Mouse (Mus musculus): ENCODE measurements around the gene Map3k10. TPM values are rescaled to one million over a fixed set of nuclear protein-coding genes. Genes with fewer than 3 reads are reported as not detected.

The Map3k10 gene
- polyA plus RNA-seq, 1 experiment: not detected

GRCm38 (mm10) chr7:27657824-27658395, 16.5 kb downstream of the Map3k10 start:
- no peak overlapping the region for H3K27ac ChIP-seq (ENCODE audit: insufficient read depth, low read depth, low read length)
- WGBS: 41% methylated on average over 53 of the region's 53 CpGs
- no peak overlapping the region for H3K4me3 ChIP-seq (ENCODE audit: insufficient read depth, low read depth, low read length)
- H3K4me1 ChIP-seq (ENCODE audit: control insufficient read depth, insufficient read depth, low read length): peaks cover 36% of the 10 kb centered on the region
- TF ChIP-seq CTCF (IDR thresholded peaks at IDR 0.05; ENCODE audit: insufficient read depth, low read depth, low read length): no peak
- no peak for TF ChIP-seq POLR2A (IDR thresholded peaks at IDR 0.05; ENCODE audit: insufficient read depth, low read depth, low read length)

DNA sequence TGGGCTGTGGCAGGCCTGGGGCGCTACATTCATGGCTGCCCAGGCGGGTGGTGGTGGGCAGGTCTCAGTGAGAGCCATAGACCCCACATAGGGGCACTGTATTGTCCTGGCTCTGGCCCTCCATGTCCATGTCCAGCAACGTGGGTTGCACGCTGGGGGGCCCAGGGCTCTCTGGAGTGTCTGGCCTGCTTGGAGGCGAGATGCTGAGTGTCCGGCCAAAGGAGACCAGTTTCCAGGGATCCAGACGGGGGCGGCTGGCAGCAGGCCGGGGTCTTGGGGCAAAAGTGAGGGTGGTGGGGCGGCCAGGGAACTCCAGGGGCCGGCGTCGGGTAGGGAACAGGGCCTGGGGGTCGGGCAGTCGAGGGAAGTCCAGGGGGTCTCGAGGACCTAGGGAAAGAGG, 17.8 kb downstream of the Map3k10 start:
- no peak overlapping the region for H3K27ac ChIP-seq (ENCODE audit: insufficient read depth, low read depth, low read length)
- TF ChIP-seq POLR2A (IDR thresholded peaks at IDR 0.05; ENCODE audit: insufficient read depth, low read depth, low read length) (no peak), CTCF (IDR thresholded peaks at IDR 0.05; ENCODE audit: insufficient read depth, low read depth, low read length) (no peak)
- 80% methylated on average over 16 of the region's 16 CpGs for WGBS
- peaks cover 36% of the 10 kb centered on the region for H3K4me1 ChIP-seq (ENCODE audit: control insufficient read depth, insufficient read depth, low read length)
- no peak overlapping the region for H3K4me3 ChIP-seq (ENCODE audit: insufficient read depth, low read depth, low read length)

GRCm38 (mm10) chr7:27655545-27655944, 18.9 kb downstream of the Map3k10 start:
- 0 out of 2 replicates have a peak overlapping the region, but pooled peaks have one; percentile 6 for H3K4me3 ChIP-seq (ENCODE audit: insufficient read depth, low read depth, low read length)
- peak overlapping the region; percentile 13; the same call in 1 of the 2 replicates for H3K27ac ChIP-seq (ENCODE audit: insufficient read depth, low read depth, low read length)
- 33% methylated on average over 11 of the region's 11 CpGs for WGBS
- no peak for TF ChIP-seq POLR2A (IDR thresholded peaks at IDR 0.05; ENCODE audit: insufficient read depth, low read depth, low read length)
- TF ChIP-seq CTCF (IDR thresholded peaks at IDR 0.05; ENCODE audit: insufficient read depth, low read depth, low read length): no peak
- H3K4me1 ChIP-seq (ENCODE audit: control insufficient read depth, insufficient read depth, low read length): peaks cover 36% of the 10 kb centered on the region

- H3K4me3 ChIP-seq (ENCODE audit: insufficient read depth, low read depth, low read length): peak overlapping the region; percentile 81
- no peak overlapping the region for H3K27ac ChIP-seq (ENCODE audit: insufficient read depth, low read depth, low read length)
- peaks cover 36% of the 10 kb centered on the region for H3K4me1 ChIP-seq (ENCODE audit: control insufficient read depth, insufficient read depth, low read length)
- TF ChIP-seq POLR2A (IDR thresholded peaks at IDR 0.05; ENCODE audit: insufficient read depth, low read depth, low read length) (no peak), CTCF (IDR thresholded peaks at IDR 0.05; ENCODE audit: insufficient read depth, low read depth, low read length) (peak; percentile 39; the same call in 1 of the 2 replicates)
- WGBS: 55% methylated on average over 20 of the region's 20 CpGs
Observed at GRCm38 (mm10) chr7:27654607-27655276, 19.7 kb downstream of the Map3k10 start.

DNA sequence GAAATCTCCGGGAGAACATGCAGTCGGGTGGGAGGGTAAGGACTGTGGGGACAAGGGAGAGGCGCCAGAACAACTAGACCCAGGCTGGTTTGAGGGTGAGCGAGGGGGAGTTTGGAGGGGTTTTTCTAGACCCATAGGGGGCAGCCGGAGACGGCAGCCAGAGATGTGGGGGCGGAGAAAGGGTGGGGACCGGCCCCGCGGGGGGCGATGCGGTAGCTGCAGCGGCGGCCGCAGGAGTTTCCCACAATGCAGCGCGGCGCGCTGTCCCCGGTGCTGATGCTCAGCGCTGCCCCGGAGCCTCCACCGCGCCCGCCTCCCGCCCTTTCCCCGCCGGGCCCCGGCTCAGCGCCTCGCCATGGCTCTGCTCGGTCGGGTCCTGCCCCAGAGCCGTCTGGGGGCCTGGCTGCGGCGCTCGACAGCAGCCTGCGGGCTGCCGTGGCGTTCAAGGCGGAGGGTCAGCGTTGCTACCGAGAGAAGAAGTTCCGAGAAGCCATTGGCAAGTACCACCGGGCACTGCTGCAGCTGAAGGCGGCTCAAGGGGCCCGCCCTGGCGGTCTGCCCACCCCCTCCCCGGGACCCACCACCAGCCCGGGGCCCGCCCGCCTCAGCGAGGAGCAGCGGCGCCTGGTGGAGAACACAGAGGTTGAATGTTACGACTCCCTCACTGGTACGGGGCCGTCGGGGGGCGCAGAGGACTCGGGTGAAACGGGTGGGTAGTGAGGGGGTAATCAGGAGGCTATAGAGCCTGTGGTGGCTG, 20.5 kb downstream of the Map3k10 start, which contains the start of gene Ttc9b:
Gene Ttc9b (plus strand): TSS at position 235 of the 757 bp plus-strand sequence.
- Histone ChIP-seq H3K4me1 (ENCODE audit: control insufficient read depth, insufficient read depth, low read length) (peaks cover 31% of the 10 kb centered on the region), H3K4me3 (ENCODE audit: insufficient read depth, low read depth, low read length) (peak within 1 kb of the TSS; percentile 81), H3K27ac (ENCODE audit: insufficient read depth, low read depth, low read length) (peak within 1 kb of the TSS; percentile 68; the same call in 1 of the 2 replicates)
- TF ChIP-seq POLR2A (IDR thresholded peaks at IDR 0.05; ENCODE audit: insufficient read depth, low read depth, low read length) (peak; percentile 45; the same call in 1 of the 2 replicates), CTCF (IDR thresholded peaks at IDR 0.05; ENCODE audit: insufficient read depth, low read depth, low read length) (peak; percentile 13; the same call in 1 of the 2 replicates)
- WGBS: under 1% methylated on average over 59 of the region's 62 CpGs

DNA sequence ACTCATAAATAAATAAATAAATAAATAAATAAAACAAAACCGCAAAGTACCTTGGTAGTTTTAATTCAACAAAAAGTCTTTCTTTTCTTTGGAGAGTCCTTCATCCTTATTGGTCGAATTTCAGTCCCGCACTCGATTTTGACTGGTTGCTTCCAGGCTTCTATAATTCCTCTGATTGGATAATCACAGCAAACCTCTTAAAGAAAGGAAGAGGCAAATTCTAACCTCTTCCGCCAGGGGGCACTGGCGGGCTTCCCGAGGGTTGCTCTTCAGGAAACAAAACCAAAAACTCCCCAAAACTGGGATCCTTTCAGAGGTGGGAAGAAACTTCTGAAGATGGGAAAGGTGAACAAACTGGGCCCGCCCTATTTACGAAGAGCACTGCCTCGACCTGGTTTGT, 23.4 kb downstream of the Map3k10 start:
- Histone ChIP-seq H3K4me1 (ENCODE audit: control insufficient read depth, insufficient read depth, low read length) (peaks cover 13% of the 10 kb centered on the region), H3K27ac (ENCODE audit: insufficient read depth, low read depth, low read length) (no peak overlapping the region), H3K4me3 (ENCODE audit: insufficient read depth, low read depth, low read length) (no peak overlapping the region)
- 8% methylated on average over 10 of the region's 10 CpGs for WGBS
- no peak for TF ChIP-seq POLR2A (IDR thresholded peaks at IDR 0.05; ENCODE audit: insufficient read depth, low read depth, low read length)
- TF ChIP-seq CTCF (IDR thresholded peaks at IDR 0.05; ENCODE audit: insufficient read depth, low read depth, low read length): peak; percentile 37; the same call in 1 of the 2 replicates

- no peak overlapping the region for H3K27ac ChIP-seq (ENCODE audit: insufficient read depth, low read depth, low read length)
- 93% methylated on average over 11 of the region's 11 CpGs for WGBS
- no peak for TF ChIP-seq POLR2A (IDR thresholded peaks at IDR 0.05; ENCODE audit: insufficient read depth, low read depth, low read length)
- TF ChIP-seq CTCF (IDR thresholded peaks at IDR 0.05; ENCODE audit: insufficient read depth, low read depth, low read length): no peak
- no peak overlapping the region for H3K4me3 ChIP-seq (ENCODE audit: insufficient read depth, low read depth, low read length)
- peaks cover 1% of the 10 kb centered on the region for H3K4me1 ChIP-seq (ENCODE audit: control insufficient read depth, insufficient read depth, low read length)
Observed at GRCm38 (mm10) chr7:27649723-27650122, 24.7 kb downstream of the Map3k10 start.

DNA sequence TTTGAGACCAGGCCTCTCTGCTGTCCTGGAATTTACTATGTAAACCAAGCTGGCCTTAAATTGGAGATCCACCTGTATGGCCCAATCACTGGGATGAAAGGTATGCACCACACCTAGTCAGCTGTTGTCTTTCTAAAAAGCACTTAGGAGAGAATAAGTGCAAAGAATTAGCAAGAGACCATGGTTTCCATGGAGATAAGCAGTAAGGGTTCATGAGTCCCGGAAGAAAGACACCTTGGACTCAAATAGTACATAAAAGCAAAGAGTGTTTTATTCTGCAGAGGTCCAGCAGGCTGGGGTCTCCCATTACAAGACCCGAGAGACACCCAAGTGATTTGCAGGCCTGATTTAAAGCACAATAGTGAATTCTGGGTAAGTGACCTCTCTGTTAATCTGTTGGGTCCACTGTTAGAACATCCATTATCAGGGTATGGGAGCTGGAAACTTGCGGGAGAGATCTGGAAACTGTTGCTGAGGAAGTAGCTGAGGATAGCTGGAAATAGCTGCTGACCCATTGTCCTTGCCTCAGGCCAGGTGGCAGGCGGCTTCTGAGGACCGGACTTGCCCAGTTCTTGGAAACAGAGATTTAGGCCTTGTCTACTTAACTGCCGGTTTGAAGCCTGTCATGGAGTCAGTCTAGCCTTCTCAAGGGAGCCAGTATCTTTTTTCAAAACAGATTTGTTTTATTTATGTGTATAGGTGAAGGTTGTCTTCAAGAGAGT, 27.0 kb downstream of the Map3k10 start:
- Histone ChIP-seq H3K4me1 (ENCODE audit: control insufficient read depth, insufficient read depth, low read length) (no peaks in the 10 kb centered on the region), H3K4me3 (ENCODE audit: insufficient read depth, low read depth, low read length) (no peak overlapping the region), H3K27ac (ENCODE audit: insufficient read depth, low read depth, low read length) (no peak overlapping the region)
- WGBS: 79% methylated on average over 6 of the region's 6 CpGs
- no peak for TF ChIP-seq POLR2A (IDR thresholded peaks at IDR 0.05; ENCODE audit: insufficient read depth, low read depth, low read length)
- no peak for TF ChIP-seq CTCF (IDR thresholded peaks at IDR 0.05; ENCODE audit: insufficient read depth, low read depth, low read length)
